Mouse (Mus musculus): ENCODE measurements around the gene Rbm8a.
A peak's percentile ranks its signal among the peaks of the same experiment; 100 is the strongest.

Gene Rbm8a

DNA sequence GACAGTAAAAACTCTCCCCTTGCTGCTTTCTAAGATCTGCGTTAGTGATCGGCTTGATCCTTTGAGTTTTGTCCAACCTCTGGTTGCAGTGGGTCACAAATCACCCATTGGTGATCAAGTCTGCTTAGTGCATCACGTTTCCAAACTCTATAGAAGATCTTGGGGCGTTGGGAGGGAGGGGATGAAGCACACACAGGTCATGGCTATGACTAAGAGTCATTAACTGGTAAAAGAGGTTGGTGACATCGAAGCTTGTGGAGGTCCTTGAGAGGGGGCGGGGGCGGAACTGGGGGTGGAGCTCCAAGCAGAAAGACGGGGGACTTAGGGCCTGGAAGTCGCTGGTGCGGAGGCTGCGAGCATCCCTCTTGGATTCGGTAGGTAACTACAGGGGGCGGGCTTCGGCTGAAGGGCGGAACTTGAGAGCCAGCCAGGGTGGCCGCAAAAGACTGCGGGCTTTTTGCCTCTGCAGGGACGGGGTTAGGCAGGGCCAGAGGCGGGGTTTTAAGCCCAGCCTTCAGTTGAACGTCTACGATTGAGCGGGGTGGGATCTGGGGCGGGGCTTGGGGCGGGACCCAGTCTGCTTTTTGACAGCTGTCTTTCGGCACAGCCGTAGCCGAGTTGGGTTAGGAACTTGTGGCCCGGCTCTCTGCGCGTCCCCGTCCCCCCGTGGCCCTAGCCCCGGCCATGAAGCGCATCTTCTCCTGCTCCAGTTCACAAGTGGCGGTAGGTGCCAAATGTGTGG, 40.2 kb downstream of the Rbm8a start, which contains the start of gene Ankrd35:
Ankrd35 (plus strand) TSS at position 405 of the 742 bp plus-strand sequence.
- peak; percentile 33 for DNase-seq (ENCODE audit: extremely low spot score, low read depth, low spot score)

- DNase-seq (ENCODE audit: extremely low spot score, low read depth, low spot score): no peak
Observed at GRCm38 (mm10) chr3:96671519-96671918, 41.8 kb downstream of the Rbm8a start.

GRCm38 (mm10) chr3:96673514-96673913, 43.8 kb downstream of the Rbm8a start:
- no peak for DNase-seq (ENCODE audit: extremely low spot score, low read depth, low spot score)

- no peak for DNase-seq (ENCODE audit: extremely low spot score, low read depth, low spot score)
Observed at GRCm38 (mm10) chr3:96674442-96674841, 44.7 kb downstream of the Rbm8a start.

DNA sequence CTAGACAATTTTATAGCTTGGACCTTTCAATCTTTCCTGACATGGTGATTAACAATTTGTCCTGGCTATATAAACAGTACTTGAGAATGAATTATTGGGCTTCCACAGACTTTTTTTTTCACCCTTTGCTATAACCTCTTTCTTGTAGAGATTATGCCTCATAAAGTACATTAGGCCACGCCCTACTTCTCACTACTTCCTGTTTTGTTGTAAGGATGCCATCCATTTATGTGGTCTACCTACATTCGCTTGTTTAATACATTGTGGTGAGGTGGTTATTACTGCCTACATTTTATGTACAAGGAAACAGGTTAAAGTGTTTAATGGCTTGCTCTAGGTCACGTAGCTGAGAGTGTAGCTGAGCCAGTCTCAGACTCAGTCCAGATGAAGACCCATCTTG, 45.4 kb downstream of the Rbm8a start:
- no peak for DNase-seq (ENCODE audit: extremely low spot score, low read depth, low spot score)

DNA sequence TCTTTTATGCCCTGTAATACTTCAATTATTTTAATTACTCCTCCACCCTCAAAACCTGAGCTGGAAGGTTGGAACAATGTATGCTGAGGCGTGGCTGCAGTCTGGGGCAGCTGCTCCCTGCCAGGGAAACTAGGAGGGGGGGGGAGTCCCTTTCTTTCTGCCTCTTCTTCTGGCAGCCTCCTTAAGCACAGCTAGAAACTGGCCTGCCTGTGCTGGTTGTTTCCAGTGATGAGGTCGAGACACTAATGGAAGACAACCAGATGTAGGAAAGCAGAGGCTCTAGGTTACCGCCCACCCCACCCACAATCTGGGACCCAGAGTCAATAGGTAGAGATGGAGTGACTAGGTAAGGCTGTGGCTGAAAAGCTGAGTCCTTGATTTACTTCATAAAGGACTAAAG, 46.0 kb downstream of the Rbm8a start:
- no peak for DNase-seq (ENCODE audit: extremely low spot score, low read depth, low spot score)

DNA sequence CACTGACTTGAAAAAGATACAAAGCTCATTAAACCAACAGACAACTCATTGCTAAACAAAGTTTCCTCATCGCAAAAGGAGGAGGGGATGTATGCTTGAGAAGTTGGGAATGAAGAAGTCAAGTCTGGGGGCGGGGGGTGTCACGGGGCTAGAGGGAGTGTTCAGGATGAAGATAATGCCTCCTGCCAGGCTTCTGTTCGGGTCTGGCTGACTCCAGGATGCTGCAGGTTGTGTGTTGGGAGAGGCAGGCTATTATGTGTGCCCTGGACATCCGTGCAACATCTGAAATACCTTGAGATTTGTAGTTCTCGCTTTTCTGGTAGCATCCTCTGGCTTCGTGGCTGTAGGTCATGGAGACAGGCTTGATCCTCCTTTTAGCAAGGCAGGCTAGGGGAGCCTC, 48.7 kb downstream of the Rbm8a start:
- no peak for DNase-seq (ENCODE audit: extremely low spot score, low read depth, low spot score)

GRCm38 (mm10) chr3:96679159-96679674, 49.5 kb downstream of the Rbm8a start:
- no peak for DNase-seq (ENCODE audit: extremely low spot score, low read depth, low spot score)

DNA sequence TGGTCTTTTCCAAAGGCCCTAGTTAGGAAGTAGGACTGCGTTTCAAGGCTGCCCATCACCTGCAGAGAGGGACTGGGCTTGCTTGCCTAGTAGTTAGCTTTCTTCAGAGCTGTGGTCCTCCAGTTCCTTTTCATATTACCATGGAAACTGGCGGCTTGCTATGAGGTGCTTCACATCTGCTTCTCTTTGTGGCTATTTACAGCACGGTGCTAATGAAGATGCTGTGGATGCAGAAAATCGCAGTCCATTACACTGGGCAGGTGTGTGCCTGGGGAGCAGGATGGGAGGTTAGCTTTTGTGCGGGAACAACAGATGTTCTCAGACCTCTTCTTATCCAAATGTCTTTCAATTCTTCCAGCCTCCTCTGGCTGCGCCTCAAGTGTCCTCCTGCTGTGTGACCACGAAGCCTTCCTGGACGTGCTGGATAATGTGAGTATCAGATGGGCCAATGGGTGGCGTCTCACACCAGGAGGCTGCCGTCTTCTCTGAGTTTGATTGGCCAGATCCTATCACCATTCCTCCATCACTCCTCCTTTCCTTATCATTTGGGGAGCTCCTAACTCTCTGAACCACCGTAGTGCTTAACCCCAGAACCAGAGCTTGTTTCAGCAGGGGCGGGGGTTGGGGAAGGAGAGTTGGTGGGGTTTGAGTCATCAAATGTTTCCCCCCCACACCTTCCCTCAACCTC, 50.7 kb downstream of the Rbm8a start:
- no peak for DNase-seq (ENCODE audit: extremely low spot score, low read depth, low spot score)

All from hindlimb bud, embryonic 11.5 days (tissue).